Mouse (Mus musculus) ovary, postnatal 10 days (tissue): ENCODE measurements around the gene Pard6a.

Source experiments
- DNase-seq: peaks from one replicate; pipeline ENCODE4 v3.0.0; 2022; ENCODE audit warnings: low spot score

Gene Pard6a

GRCm38 (mm10) chr8:105700966-105701824 is at the start of gene Pard6a, which contains the start of gene Acd:
Gene Pard6a, plus strand, starts transcription at chr8:105701148.
Gene Acd, minus strand, starts transcription at chr8:105701102.
- DNase-seq, result peak; percentile 90

GRCm38 (mm10) chr8:105657641-105658040 is 43.3 kb upstream of the Pard6a start:
- no peak for DNase-seq

- DNase-seq, result no peak
Observed at GRCm38 (mm10) chr8:105661167-105661566, 39.8 kb upstream of the Pard6a start.

GRCm38 (mm10) chr8:105677891-105678290 is 23.1 kb upstream of the Pard6a start:
- no peak for DNase-seq

- DNase-seq, result no peak
Observed at GRCm38 (mm10) chr8:105685325-105685724, 15.6 kb upstream of the Pard6a start.

GRCm38 (mm10) chr8:105685796-105686308 is 15.1 kb upstream of the Pard6a start, which contains the start of gene Carmil2:
Gene Carmil2, plus strand, starts transcription at chr8:105686274.
- DNase-seq, result peak; percentile 45

- no peak for DNase-seq
Observed at GRCm38 (mm10) chr8:105686551-105686950, 14.4 kb upstream of the Pard6a start.

GRCm38 (mm10) chr8:105687512-105687911 is 13.4 kb upstream of the Pard6a start:
- no peak for DNase-seq

- no peak for DNase-seq
Observed at GRCm38 (mm10) chr8:105688242-105688752, 12.7 kb upstream of the Pard6a start.

GRCm38 (mm10) chr8:105689256-105689982 is 11.5 kb upstream of the Pard6a start:
- no peak for DNase-seq

- no peak for DNase-seq
Observed at GRCm38 (mm10) chr8:105689983-105690360, 11.0 kb upstream of the Pard6a start.

GRCm38 (mm10) chr8:105690978-105691377 is 10.0 kb upstream of the Pard6a start:
- no peak for DNase-seq

GRCm38 (mm10) chr8:105692449-105693182 is 8.3 kb upstream of the Pard6a start:
- DNase-seq, result no peak

- DNase-seq, result peak; percentile 54
Observed at GRCm38 (mm10) chr8:105693648-105694047, 7.3 kb upstream of the Pard6a start.

- no peak for DNase-seq
Observed at GRCm38 (mm10) chr8:105694051-105694799, 6.7 kb upstream of the Pard6a start.

GRCm38 (mm10) chr8:105695080-105695780 is 5.7 kb upstream of the Pard6a start:
- no peak for DNase-seq

GRCm38 (mm10) chr8:105697196-105697780 is 3.7 kb upstream of the Pard6a start:
- DNase-seq, result no peak

GRCm38 (mm10) chr8:105698734-105699133 is 2.2 kb upstream of the Pard6a start:
- no peak for DNase-seq

- DNase-seq, result no peak
Observed at GRCm38 (mm10) chr8:105699488-105700215, 1.3 kb upstream of the Pard6a start.
